17 mouse cellular contexts compared by ENCODE assay signal in genomic region chr16:92359229-92359628, GRCm38 (mm10). TPM values are rescaled to one million over a fixed set of nuclear protein-coding genes. Genes with fewer than 3 reads are reported as not detected.
DNase-seq lines count a peak whose midpoint lies in the region; ATAC-seq lines count a peak whose summit lies in the region.
"Had no signal": no experiment of that assay in that cellular context is flagged by ENCODE, and none has a peak within 500 bp of the region (broad histone marks: within the 10 kb centered on the region; RNA-seq: fewer than 3 reads in every experiment).

Kcne1 (minus strand) TSS chr16:92359468.

- no peak for DNase-seq in midbrain, embryonic 10.5 days (ENCODE audit: low spot score)
- no peak for DNase-seq in gastrocnemius, postnatal 14 days
- no peak for DNase-seq in left cerebral cortex, adult 8-10 months (ENCODE audit: low spot score in 2 of 2)
- DNase-seq: adrenal gland, adult 2 months; right cerebral cortex, adult 18-20 months had no signal

- H3K27ac ChIP-seq in intestine, embryonic 15.5 days = no peak within 1 kb of the TSS
- no peak within 1 kb of the TSS for H3K27ac ChIP-seq in intestine, embryonic 16.5 days (ENCODE audit: low read length)
- no peak within 1 kb of the TSS for H3K27ac ChIP-seq in midbrain, embryonic 15.5 days
- no peak within 1 kb of the TSS for H3K27ac ChIP-seq in midbrain, embryonic 10.5 days (replicated peaks)
- peak within 1 kb of the TSS in 1 of 2 experiments; percentile 69; a peak in 2 of 4 replicates for H3K27ac ChIP-seq in heart, embryonic 14.5 days (replicated peaks in 1 of 2; ENCODE audit: control insufficient read depth in 1 of 2, insufficient read depth in 1 of 2, low read depth in 2 of 2, low read length in 2 of 2)
- no peak within 1 kb of the TSS for H3K27ac ChIP-seq in limb, embryonic 13.5 days
- H3K27ac ChIP-seq: hindbrain, embryonic 13.5 days; midbrain, embryonic 13.5 days; neural tube, embryonic 13.5 days had no signal

- WGBS in intestine, embryonic 15.5 days = 36% methylated on average over 9 of the region's 9 CpGs
- 53% methylated on average over 9 of the region's 9 CpGs for WGBS in intestine, embryonic 16.5 days
- 66% methylated on average over 9 of the region's 9 CpGs for WGBS in midbrain, embryonic 15.5 days
- 66% methylated on average over 9 of the region's 9 CpGs for WGBS in midbrain, embryonic 10.5 days
- 43% methylated on average over 9 of the region's 9 CpGs for WGBS in heart, embryonic 14.5 days
- WGBS in limb, embryonic 13.5 days = 51% methylated on average over 9 of the region's 9 CpGs

- H3K9me3 ChIP-seq in intestine, embryonic 15.5 days = no peaks in the 10 kb centered on the region
- no peaks in the 10 kb centered on the region for H3K9me3 ChIP-seq in intestine, embryonic 16.5 days (ENCODE audit: control insufficient read depth, low read length)
- no peaks in the 10 kb centered on the region for H3K9me3 ChIP-seq in midbrain, embryonic 15.5 days
- no peaks in the 10 kb centered on the region for H3K9me3 ChIP-seq in midbrain, embryonic 10.5 days (replicated peaks)
- no peaks in the 10 kb centered on the region for H3K9me3 ChIP-seq in heart, embryonic 14.5 days (ENCODE audit: control insufficient read depth, low read length)
- no peaks in the 10 kb centered on the region for H3K9me3 ChIP-seq in limb, embryonic 13.5 days
- H3K9me3 ChIP-seq: hindbrain, embryonic 13.5 days; midbrain, embryonic 13.5 days; neural tube, embryonic 13.5 days had no signal

- 0 out of 2 replicates have a peak within 1 kb of the TSS, but pooled peaks have one; percentile 22 for H3K4me2 ChIP-seq in intestine, embryonic 15.5 days (replicated peaks)
- no peak within 1 kb of the TSS for H3K4me2 ChIP-seq in intestine, embryonic 16.5 days (ENCODE audit: low read depth, low read length)
- H3K4me2 ChIP-seq in midbrain, embryonic 15.5 days = no peak within 1 kb of the TSS
- H3K4me2 ChIP-seq in heart, embryonic 14.5 days (ENCODE audit: low read length) = peak within 1 kb of the TSS; percentile 64
- H3K4me2 ChIP-seq in limb, embryonic 13.5 days (replicated peaks) = peak within 1 kb of the TSS; percentile 23
- H3K4me2 ChIP-seq: hindbrain, embryonic 13.5 days; midbrain, embryonic 13.5 days; neural tube, embryonic 13.5 days had no signal

- peaks cover 11% of the 10 kb centered on the region; the same call in 1 of the 2 replicates for H3K4me1 ChIP-seq in intestine, embryonic 15.5 days (replicated peaks)
- H3K4me1 ChIP-seq in intestine, embryonic 16.5 days (ENCODE audit: control insufficient read depth, insufficient read depth, low read length) = peaks cover 11% of the 10 kb centered on the region
- H3K4me1 ChIP-seq in midbrain, embryonic 15.5 days = peaks cover 3% of the 10 kb centered on the region; the same call in 1 of the 2 replicates
- peaks cover 28% of the 10 kb centered on the region for H3K4me1 ChIP-seq in midbrain, embryonic 10.5 days
- peaks cover 40 to 51% of the 10 kb centered on the region in 2 experiments for H3K4me1 ChIP-seq in heart, embryonic 14.5 days (ENCODE audit: control insufficient read depth in 2 of 2, insufficient read depth in 2 of 2, low read length in 2 of 2)
- H3K4me1 ChIP-seq in limb, embryonic 13.5 days = peaks cover 36% of the 10 kb centered on the region

- no peaks in the 10 kb centered on the region for H3K36me3 ChIP-seq in intestine, embryonic 15.5 days
- no peaks in the 10 kb centered on the region for H3K36me3 ChIP-seq in intestine, embryonic 16.5 days (ENCODE audit: control insufficient read depth, insufficient read depth, low read length)
- H3K36me3 ChIP-seq in midbrain, embryonic 15.5 days (replicated peaks) = no peaks in the 10 kb centered on the region
- no peaks in the 10 kb centered on the region for H3K36me3 ChIP-seq in midbrain, embryonic 10.5 days
- no peaks in the 10 kb centered on the region for H3K36me3 ChIP-seq in heart, embryonic 14.5 days (ENCODE audit: control insufficient read depth, insufficient read depth, low read length)
- H3K36me3 ChIP-seq in limb, embryonic 13.5 days = no peaks in the 10 kb centered on the region
- H3K36me3 ChIP-seq: hindbrain, embryonic 13.5 days; midbrain, embryonic 13.5 days; neural tube, embryonic 13.5 days had no signal

- no peak within 1 kb of the TSS for H3K4me3 ChIP-seq in intestine, embryonic 15.5 days (replicated peaks)
- no peak within 1 kb of the TSS for H3K4me3 ChIP-seq in intestine, embryonic 16.5 days (ENCODE audit: low read length)
- no peak within 1 kb of the TSS for H3K4me3 ChIP-seq in midbrain, embryonic 15.5 days
- no peak within 1 kb of the TSS for H3K4me3 ChIP-seq in midbrain, embryonic 10.5 days
- peak within 1 kb of the TSS; percentile 38 to 44 for H3K4me3 ChIP-seq in heart, embryonic 14.5 days (ENCODE audit: control insufficient read depth in 1 of 2, insufficient read depth in 1 of 2, low read depth in 1 of 2, low read length in 2 of 2)
- H3K4me3 ChIP-seq in limb, embryonic 13.5 days = no peak within 1 kb of the TSS
- H3K4me3 ChIP-seq: hindbrain, embryonic 13.5 days; midbrain, embryonic 13.5 days; neural tube, embryonic 13.5 days had no signal

- intact Hi-C loops in gastrocnemius, postnatal 14 days (cut with DNase I; ENCODE audit: low total_unique reads) = no loop called here

- ATAC-seq in intestine, embryonic 15.5 days = no peak; the same call in 1 of the 2 replicates
- ATAC-seq in intestine, embryonic 16.5 days = no peak; the same call in 1 of the 2 replicates
- ATAC-seq in midbrain, embryonic 15.5 days (replicated peaks) = 0 out of 2 replicates have a peak, but pooled peaks have one; percentile 24
- no peak for ATAC-seq in heart, embryonic 14.5 days (ENCODE audit: insufficient number of reproducible peaks, insufficient read depth, low FRiP score, low read depth)
- ATAC-seq in limb, embryonic 13.5 days (ENCODE audit: low FRiP score, low read depth) = no peak
- ATAC-seq: Patski had no signal

- no peaks in the 10 kb centered on the region for H3K27me3 ChIP-seq in intestine, embryonic 15.5 days (replicated peaks)
- no peaks in the 10 kb centered on the region for H3K27me3 ChIP-seq in intestine, embryonic 16.5 days (replicated peaks; ENCODE audit: control insufficient read depth, insufficient read depth, low read length)
- H3K27me3 ChIP-seq in midbrain, embryonic 15.5 days (replicated peaks) = no peaks in the 10 kb centered on the region
- H3K27me3 ChIP-seq in midbrain, embryonic 10.5 days (ENCODE audit: low read depth, poor library complexity, severe bottlenecking) = peaks cover 45% of the 10 kb centered on the region
- no peaks in the 10 kb centered on the region for H3K27me3 ChIP-seq in heart, embryonic 14.5 days (ENCODE audit: control insufficient read depth, insufficient read depth, low read length)
- H3K27me3 ChIP-seq in limb, embryonic 13.5 days = peaks cover 48% of the 10 kb centered on the region
- H3K27me3 ChIP-seq: neural tube, embryonic 13.5 days had no signal

- no peak within 1 kb of the TSS for H3K9ac ChIP-seq in intestine, embryonic 15.5 days
- no peak within 1 kb of the TSS for H3K9ac ChIP-seq in intestine, embryonic 16.5 days (ENCODE audit: low read depth, low read length)
- H3K9ac ChIP-seq in midbrain, embryonic 15.5 days = no peak within 1 kb of the TSS
- H3K9ac ChIP-seq in heart, embryonic 14.5 days (ENCODE audit: low read length) = peak within 1 kb of the TSS; percentile 71
- no peak within 1 kb of the TSS for H3K9ac ChIP-seq in limb, embryonic 13.5 days
- H3K9ac ChIP-seq: hindbrain, embryonic 13.5 days; midbrain, embryonic 13.5 days; neural tube, embryonic 13.5 days had no signal

RNA-seq across cellular contexts. Expression of gene Kcne1, which starts in this region (rescaled TPM):
- polyA plus RNA-seq in intestine, embryonic 15.5 days (2015; fragmentation: Nextera tagmentation; extraction: Ambion mirVana) = 0.25 TPM in 1 of 2 replicates, not detected in the other
- polyA plus RNA-seq in intestine, embryonic 16.5 days (2015; fragmentation: Nextera tagmentation; extraction: Ambion mirVana) = not detected in 2 replicates
- polyA plus RNA-seq in midbrain, embryonic 15.5 days (2015; fragmentation: Nextera tagmentation; extraction: Ambion mirVana) = 0.31 TPM in 1 of 2 replicates, not detected in the other
- polyA plus RNA-seq in midbrain, embryonic 10.5 days (2016; fragmentation: Nextera tagmentation; extraction: Ambion mirVana) = 0.41 and 0.55 TPM in 2 replicates
- 192 and 199 TPM in 2 replicates for polyA plus RNA-seq in heart, embryonic 14.5 days (2014; fragmentation: Nextera tagmentation; extraction: Ambion mirVana)
- polyA plus RNA-seq in limb, embryonic 13.5 days (2015; fragmentation: Nextera tagmentation; extraction: Ambion mirVana) = 0.17 and 0.22 TPM in 2 replicates
- total RNA-seq in gastrocnemius, postnatal 14 days (2021) = not detected
- under 1 TPM in 1 of 4 experiments, not detected in 3; 0.24 TPM for total RNA-seq in left cerebral cortex, adult 8-10 months (2022)
- total RNA-seq: layer of hippocampus, adult 18-20 months; left cerebral cortex, postnatal 14 days had no signal
- polyA plus RNA-seq: adrenal gland, adult 2 months; liver, embryonic 16.5 days; midbrain, embryonic 13.5 days; neural tube, embryonic 13.5 days; Patski had no signal

Comparison
In these comparisons a context has a peak if more than half of its experiments do, and no peak if none do; other contexts are left out.
1. RNA of gene Kcne1 (polyA plus RNA-seq): 192 to 199 TPM in heart, embryonic 14.5 days; 0.41 to 0.55 TPM in midbrain, embryonic 10.5 days, 0.25 TPM in intestine, embryonic 15.5 days, 0.17 to 0.22 TPM in limb, embryonic 13.5 days, 0.31 TPM in midbrain, embryonic 15.5 days and not detected in intestine, embryonic 16.5 days; every median in the first group is over 100 times any median in the second.
2. H3K4me2 ChIP-seq: peak in intestine, embryonic 15.5 days (single experiment), heart, embryonic 14.5 days (single experiment) and limb, embryonic 13.5 days (single experiment); none in intestine, embryonic 16.5 days (single experiment) and midbrain, embryonic 15.5 days (single experiment).
3. Peak in ATAC-seq in midbrain, embryonic 15.5 days; RNA of the gene not detected or under 1 TPM.
4. H3K4me3 ChIP-seq: peak in heart, embryonic 14.5 days (2 of 2); none in intestine, embryonic 15.5 days (single experiment), intestine, embryonic 16.5 days (single experiment), midbrain, embryonic 15.5 days (single experiment), midbrain, embryonic 10.5 days (single experiment) and limb, embryonic 13.5 days (single experiment).